Mouse (Mus musculus): Measurements from ENCODE around the gene Ndufb6.
"Not testable (repeated sequence)": the region's sequence is repeated elsewhere in the genome, so short reads cannot be mapped to it uniquely, and the experiment has no call there.

Ndufb6 gene

DNA sequence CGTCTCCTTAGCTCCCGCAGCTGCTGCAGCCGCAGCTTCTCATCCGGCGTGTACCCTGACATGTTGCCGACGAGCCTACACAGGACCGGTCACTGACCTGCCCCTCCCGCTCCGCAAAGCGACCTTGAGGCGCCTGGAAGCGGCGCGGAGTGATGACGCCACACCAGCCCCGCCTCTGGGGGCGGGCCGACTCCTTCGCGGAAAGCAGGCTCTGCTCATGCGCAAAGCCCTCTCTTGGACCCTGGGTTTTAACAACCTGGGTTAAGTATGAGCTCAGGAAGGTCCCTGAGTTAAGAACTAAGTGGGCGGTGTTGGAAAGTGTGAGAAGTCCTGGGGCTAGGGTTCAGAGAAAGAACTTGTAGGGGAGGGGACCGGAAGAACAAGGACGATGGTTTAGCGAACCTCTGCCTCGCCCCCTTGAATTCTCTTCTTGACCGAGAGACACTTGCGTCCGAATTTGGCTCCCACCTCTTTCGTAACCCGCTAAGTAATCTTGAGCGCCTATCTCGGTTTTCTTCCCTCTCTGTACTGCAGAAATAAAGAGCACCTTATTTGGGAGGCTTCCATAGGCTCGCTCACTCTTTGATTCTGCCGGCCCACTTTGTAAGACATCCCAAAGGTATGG is at the start of gene Ndufb6:
Ndufb6 (minus strand) TSS at position 146 of the 625 bp plus-strand sequence.
- DNase-seq (ENCODE audit: extremely low read depth, low read depth, low spot score) = no peak

DNA sequence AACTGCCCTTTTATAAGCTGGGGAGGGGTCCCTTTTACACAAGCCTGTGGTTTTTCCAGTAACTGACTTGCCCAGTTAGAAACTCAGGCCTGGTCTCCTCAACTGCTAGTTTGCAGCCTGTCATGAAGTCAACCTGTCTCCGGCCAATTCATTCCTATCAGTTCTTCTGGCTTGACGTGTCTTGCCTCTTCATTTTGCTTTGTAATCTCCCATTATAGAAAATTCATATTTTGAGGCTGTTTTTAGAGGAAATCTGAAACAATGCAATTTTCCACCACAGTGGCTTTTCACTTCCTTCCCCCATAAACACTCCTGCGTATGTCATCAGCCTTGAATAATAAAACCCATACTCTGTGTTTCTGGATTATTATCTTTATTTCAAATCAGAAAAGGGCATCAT is 47.9 kb upstream of the Ndufb6 start:
- no peak for DNase-seq (ENCODE audit: extremely low read depth, low read depth, low spot score)

DNA sequence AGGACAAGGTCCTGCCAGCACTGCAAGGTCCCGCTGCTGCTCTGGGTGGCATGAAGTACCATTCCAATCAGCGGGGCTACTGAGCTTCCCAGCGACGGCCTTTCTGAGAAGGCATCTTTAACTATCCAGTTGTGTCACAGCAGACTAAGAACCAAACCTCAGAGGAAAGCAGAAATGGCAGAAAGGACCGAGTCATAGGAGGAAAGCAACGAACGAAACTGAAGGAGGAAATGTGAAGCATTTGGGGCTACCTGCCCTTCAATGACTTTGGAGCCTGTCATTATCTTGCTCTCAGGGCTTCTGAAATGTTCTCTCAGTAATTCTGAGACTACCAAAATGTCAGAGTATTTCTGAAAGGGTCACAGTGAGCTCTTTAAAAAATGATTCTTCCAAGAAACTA is 45.4 kb upstream of the Ndufb6 start:
- DNase-seq (ENCODE audit: extremely low read depth, low read depth, low spot score) = no peak

DNA sequence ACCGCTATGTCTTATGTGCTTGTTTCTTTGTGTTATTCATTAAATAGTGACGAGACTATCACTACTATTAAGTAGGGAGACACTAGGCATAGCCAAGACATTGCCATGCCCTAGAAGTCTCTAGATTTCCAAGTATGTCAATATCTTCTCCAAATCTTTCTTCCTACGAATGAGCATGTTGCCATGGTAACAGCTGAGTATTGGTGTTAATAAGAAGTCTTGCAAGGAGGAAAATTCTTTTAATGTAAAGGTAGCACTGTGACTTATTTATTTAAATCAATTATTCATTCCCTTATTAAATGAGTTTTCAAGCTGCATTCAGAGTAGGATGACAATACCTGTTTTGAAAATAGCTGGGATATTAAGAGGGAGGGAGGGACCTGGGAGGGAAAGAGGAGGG is 38.2 kb upstream of the Ndufb6 start:
- no peak for DNase-seq (ENCODE audit: extremely low read depth, low read depth, low spot score)

DNA sequence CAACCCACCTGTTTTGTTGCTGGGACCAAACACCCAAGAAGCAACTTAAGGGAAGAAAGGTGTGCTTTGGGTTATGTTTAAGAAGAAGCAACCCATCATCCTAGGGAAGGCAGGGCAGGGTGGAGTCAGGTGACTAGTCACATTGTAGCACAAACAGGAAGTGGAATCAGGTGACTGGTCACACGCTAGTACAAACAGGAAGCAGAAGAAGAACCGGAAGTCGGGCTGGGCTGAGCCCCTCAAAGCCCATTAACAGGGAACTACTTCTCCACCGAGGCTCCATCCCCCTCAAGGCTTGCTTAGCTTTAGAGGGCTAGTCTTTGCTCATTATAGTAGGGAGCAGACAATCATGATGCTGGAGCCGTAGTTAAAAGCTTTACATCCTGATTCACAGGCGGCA is 33.8 kb upstream of the Ndufb6 start:
- DNase-seq (ENCODE audit: extremely low read depth, low read depth, low spot score) = no peak

DNA sequence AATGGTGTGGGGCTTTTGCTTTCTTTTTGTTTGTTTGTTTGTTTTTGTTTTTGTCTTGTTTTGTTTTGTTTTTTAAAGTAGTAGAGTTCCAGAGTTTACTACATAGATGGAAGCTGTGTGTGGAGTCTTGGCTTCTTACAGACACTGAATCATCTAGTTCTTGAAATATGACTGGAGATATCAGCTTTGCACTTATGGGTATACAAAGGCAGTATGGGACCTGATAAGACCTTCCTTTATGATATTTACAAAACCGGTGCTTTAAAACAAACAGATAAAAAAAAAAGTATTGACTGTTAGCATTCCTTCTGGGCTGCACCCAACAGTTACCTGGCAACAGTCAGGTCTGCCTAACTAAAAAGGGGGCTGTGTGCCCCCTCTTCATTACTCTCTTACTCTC is 33.0 kb upstream of the Ndufb6 start:
- no peak for DNase-seq (ENCODE audit: extremely low read depth, low read depth, low spot score)

DNA sequence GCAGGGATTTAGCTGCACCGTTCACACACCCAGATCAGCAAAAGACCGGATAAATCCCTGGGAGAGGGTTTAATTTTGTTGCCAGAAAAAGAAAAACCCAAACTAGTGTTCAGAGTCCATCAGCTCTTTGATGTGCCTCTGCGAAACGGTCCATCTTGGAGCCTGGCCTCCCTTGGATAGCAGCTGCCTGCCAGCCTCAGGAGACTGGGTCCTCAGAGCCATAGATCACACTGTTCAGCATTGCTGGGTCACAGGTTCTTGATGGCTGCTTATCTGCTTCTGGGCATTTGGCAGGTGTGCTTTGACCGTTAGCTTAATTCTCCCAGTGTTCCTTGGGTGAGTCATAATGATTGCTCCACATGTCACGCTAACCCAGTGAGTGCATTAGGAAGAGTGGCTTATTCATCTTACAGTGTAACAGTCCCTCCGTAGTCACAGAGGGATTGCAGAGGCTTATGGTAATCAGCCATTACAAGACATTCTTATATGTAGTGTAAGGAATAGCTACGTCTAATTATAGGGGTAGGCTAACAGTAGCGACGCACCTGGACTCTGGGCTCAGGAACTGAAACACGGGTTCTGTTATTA is 31.7 kb upstream of the Ndufb6 start:
- peak; percentile 56 for DNase-seq (ENCODE audit: extremely low read depth, low read depth, low spot score)

DNA sequence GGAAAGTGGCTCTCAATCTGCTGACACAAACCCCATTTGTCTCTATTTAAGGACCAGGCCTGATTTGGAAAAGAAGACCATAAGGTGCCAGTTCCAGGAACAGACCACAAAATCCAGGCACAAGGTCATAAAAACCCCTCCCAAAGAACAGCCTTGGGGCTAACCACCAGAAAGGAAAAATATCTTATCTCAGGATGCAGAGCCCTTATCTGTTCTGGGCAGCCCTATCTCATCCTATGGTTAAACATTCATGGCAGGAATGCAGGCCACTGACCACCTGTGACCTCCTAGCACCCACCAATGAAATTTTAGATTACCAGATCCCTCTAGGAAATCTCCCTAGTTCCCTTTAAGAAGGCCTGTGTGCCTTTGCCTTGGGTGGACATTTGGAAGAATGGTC is 30.5 kb upstream of the Ndufb6 start:
- DNase-seq (ENCODE audit: extremely low read depth, low read depth, low spot score) = no peak

DNA sequence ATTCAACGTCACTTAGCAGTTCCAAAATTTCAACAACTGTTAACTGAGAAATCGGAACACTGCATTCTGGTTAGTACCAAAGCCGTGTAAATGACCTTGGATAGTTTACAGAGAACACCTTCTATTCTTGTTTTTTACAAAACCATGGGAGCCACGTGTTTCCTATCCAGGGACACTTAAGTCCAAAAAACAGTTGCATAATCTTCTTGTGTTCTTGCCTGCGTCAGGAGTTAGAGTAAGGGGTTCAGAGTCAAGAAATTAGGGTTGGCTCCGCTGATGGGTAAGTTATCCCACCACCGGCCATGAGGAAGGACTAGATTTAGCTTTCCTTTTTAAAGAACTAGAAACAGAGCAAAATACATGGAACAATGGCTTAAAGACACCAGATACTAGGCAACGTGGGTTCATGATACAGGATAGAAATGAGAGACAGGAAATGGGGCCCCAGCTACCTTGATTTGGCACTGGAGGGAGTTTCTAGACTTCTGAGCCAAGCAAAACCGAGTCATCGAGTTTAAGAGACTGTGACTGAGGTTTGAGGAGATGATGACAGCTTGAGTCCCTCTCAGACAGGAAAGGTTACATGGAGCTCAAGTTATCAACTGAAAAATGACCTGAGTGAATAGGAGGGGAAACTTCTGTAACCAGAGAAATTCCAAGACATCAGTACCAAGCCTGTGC is 23.4 kb upstream of the Ndufb6 start:
- no peak for DNase-seq (ENCODE audit: extremely low read depth, low read depth, low spot score)

DNA sequence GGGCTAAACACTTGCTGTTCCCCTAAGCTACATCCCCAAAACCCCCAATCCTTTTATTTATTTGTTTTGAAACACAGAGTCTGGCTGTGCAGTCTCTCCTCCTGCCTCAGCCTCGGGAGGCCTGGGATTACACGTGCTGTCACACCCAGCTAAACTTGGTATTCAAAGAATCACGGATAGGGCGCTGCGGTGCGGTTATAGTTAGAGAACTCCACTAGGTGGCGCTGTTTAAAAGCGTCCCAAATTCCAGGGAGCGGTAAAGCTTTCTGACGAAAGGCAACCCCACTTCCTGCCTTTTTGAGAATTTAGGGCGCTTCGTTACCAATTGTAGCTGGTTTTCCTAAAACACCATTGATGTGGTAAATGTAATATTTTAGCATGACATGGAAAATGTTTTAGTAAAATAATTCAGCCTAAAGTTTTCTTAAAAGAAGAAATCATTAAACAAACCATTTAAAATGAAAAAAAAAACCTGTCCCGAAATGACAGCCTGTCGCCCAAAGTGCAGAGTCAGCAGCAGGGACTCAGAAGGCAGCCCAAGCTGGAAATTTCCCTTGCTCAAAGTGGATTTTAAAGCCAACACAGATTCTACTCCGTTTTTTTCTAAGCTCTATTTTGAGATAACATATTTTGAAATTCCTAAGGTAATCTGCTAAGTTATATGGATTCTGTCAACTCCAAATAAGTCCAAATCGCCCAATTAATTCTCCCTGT is 22.0 kb upstream of the Ndufb6 start:
- no peak for DNase-seq (ENCODE audit: extremely low read depth, low read depth, low spot score)

DNA sequence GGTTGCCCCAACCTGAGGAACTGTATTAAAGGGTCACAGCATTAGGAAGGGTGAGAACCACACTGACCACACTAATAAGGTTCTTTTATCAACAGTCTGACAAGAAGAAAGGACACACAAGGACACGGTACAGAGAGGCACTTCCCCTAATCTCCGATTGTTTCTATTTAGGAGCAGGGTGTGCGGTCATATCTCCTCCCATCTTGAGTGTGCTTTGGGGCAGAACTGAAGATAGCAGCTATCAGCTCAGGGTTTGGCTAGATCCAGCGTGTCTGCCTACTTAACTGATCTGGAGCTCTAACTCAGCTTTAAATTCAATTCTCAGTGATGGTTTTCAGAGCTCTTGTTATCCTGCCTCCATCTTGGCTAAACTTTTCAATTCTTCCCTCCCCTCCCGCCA is 19.9 kb upstream of the Ndufb6 start:
- no peak for DNase-seq (ENCODE audit: extremely low read depth, low read depth, low spot score)

DNA sequence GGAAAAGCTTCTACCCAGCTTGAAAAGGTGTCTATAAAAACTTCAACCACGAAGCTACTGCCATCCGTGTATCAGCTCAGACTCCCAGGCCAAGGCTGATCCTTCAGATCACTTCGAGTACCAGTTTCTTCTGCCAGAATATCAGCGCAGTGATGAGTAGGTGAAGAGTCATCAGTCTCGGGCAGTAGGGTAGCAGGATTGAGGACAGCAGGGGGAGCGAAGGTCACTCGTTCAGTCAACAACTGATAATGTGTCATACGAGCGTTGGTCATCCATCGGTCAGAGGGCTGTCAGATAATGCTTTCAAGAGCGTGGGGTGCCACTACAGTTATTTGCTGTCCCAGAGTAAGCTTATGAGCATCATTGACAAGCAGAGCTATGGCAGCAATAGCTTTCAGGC is 12.3 kb upstream of the Ndufb6 start:
- not testable (repeated sequence) for DNase-seq (ENCODE audit: extremely low read depth, low read depth, low spot score)

DNA sequence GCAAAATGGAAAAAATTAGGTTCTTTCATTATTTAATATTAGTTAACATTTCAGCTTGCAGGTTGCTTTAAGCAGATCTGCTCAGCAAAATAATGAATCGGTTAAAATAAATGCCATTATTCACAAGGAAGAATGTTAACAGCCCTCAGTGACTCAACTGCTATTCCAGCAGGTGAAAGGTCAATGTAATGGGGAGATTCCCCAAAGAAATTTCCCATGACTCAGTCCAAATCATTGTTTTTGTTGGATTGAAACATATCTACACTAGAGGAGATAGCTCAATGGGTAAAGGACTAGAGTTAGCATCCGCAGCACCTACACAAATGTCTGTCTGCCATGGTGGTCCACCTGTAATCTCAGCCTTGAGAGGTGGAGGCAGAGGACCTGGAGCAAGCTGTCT is 9.8 kb upstream of the Ndufb6 start:
- no peak for DNase-seq (ENCODE audit: extremely low read depth, low read depth, low spot score)

DNA sequence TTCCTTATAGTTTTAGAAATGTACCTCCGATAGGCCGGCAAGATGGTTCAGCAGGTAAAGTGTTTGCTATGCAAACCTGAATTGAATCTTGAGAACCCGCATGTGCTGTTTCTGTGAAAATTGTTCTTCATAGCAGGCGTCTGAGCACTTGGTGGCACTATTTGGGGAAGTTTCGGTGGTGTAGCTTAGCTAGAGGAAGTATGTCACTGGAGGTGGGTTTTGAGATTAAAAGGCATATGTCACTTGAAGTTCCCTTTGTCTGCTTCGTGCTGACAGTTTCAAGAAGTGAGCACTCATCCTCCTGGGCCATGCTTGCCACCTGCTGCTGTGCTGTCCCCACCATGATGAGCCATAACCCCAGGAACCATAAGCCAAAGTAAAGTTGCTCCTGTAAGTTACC is 8.2 kb upstream of the Ndufb6 start:
- DNase-seq (ENCODE audit: extremely low read depth, low read depth, low spot score) = no peak

DNA sequence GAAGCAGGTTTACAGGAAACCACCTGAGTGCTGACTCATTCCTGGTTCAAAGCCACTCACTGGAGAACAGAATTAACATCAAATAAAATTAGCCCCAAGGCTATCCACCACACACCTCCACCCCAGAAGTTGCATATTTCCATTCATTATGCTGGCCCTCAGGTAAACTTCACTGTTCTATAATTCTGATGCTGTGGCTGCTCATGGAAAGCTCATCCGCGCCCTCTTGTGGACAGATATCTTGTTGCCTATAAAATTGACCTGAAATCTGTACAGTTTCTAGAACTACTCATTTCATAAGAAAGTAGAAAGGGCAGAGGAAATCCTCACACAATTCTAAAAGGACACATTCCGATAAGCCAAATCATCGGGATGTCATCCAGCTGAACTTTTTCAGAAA is 6.4 kb upstream of the Ndufb6 start:
- no peak for DNase-seq (ENCODE audit: extremely low read depth, low read depth, low spot score)

DNA sequence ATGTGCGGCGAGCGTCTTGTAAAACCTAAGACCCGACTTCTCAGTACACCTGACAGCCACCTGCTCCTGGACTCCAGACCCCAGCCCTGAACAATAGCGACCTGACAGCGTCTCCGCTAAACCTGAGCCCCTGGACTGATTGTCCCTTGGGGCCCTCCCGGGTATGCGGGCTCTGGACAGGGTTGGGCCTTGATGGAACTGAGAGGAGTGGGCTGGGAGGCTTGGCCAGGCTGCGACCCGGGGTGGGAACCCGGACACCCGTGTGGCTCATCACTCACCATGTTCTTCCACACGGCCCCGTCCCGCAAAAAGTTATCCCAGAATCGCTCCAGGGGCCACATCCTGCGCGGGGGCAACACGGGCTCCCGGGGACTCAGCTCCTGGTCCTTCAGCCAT is 343 bp downstream of the Ndufb6 start:
- DNase-seq (ENCODE audit: extremely low read depth, low read depth, low spot score) = no peak

DNA sequence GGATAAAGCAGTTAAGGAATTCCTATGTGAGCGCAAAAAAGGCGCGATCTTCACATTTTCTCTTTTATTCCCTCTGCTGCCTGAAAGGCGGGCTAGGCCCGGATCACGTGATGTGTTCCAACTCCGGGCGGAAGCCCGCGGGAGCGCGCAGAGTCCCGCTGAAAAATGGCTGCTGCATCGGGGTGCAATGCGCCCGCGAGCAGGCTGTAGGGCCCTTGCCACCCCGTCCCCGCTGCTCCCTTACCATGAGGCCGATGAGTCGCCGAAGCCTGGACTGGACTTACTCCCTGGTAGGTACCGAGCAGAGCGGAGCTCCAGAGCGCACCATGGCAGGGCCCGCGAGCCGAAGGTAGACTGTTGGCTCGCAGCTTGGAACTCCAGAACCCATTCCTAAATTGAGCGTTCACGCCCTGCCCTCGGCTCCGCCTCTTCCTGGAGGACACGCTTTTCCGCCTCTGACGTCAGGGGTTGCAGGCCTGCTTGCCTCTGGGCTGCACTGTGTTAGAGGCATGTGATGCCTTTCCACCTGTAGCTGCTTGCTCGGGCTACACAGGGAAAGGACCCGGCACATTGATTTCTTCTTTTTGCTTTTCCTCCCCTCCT is 9.7 kb downstream of the Ndufb6 start, which contains the start of the genes Smim27 and Topors:
Smim27 (plus strand) TSS at position 150 of the 603 bp plus-strand sequence.
Topors (minus strand) TSS at position 421 of the 603 bp plus-strand sequence.
- DNase-seq (ENCODE audit: extremely low read depth, low read depth, low spot score) = peak; percentile 70

DNA sequence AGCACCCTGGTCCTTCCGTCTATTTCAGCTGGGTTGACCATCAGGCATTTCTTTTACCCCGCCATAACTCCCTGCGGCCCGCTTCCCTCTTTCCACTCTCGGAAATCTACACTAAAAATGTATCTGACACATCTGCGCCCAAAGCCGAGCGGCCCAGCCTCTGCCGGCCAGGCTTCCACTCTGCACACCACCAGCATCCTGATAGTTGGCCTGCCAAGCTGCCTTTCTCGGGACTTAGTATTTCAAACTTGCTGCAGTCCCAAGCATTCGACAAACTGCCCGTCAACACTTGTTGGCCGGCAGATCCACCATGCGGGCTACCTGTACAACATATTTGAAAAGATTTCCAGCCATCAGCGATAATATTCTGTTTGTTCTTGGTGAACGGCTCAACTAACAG is 10.4 kb downstream of the Ndufb6 start:
- DNase-seq (ENCODE audit: extremely low read depth, low read depth, low spot score) = no peak

DNA sequence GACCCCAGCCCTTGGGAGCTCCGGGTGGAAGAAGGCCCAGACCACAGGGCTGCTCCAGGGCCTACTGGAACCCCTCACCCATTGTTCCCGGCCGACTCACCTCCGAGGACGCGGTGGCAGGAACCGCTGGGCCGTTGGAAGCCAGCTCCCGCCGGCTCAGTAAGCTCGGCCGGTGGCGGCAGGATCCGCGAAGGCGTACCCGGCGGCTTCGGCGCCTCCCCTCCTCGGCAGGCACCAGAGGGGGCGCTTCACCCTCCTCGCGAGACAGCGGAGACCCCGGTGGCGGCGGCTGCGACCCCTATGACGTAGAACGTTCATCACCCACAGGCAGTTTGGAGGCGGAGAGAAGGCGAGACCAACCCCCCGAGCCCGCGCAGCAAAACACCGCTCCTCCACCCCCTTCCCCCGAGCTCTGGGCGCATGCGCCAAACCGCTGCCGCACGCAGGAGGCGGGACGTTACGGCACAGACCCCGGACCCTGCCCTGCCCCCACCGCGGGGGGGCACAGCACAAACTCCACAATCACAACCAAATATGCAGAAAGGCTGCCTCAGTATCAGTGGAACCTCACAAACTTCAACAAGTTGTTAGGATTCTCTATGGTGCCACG is 10.9 kb downstream of the Ndufb6 start:
- no peak for DNase-seq (ENCODE audit: extremely low read depth, low read depth, low spot score)

DNA sequence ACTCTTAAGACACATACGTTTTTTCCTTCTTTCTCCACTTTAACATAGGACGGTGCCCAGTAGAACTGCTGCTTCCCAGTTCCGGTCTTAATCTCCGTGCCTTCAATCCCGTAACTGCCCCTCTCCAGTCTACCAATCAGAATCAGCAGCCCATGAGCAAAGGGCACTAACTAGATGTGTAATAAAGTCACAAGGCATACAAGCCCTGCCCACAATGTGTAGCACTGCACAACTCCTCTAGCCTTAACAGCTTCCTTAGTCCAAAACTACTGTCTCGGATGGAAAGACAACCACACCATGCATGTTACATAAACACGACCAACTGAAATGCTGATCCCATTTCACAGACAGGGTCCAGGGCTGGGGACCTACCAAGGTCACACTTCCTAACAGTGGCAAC is 11.5 kb downstream of the Ndufb6 start:
- DNase-seq (ENCODE audit: extremely low read depth, low read depth, low spot score) = no peak

DNA sequence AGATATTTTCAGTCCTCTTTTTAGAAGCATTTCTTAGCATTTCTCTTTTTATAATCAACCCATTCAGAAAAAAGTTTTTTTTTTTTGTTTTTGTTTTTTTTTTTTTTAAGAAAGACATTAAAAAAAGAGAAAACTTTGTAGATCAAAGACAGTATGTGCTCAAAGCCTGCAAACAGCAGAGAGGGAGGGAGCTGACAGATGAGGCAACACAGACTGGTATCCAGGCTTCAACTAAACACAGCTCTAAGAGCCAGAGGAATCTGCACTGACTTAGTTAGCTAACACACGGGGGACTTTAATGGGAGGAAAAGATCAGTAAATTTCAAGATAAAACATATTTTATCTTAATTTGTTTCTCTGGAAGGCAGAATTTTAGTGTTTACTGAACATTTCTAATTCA is 14.9 kb downstream of the Ndufb6 start:
- DNase-seq (ENCODE audit: extremely low read depth, low read depth, low spot score) = no peak
